Mouse (Mus musculus) skeletal muscle tissue, adult 2 months (tissue): Measurements from ENCODE around the gene Slc17a9.
"Not testable (repeated sequence)": the region's sequence is repeated elsewhere in the genome, so short reads cannot be mapped to it uniquely, and the experiment has no call there.

Experiments used
- DNase-seq: peaks from one replicate; pipeline ENCODE4 v3.0.0-alpha.2; 2012; ENCODE audit warnings: low read depth, low spot score

Slc17a9 gene

GRCm38 (mm10) chr2:180710276-180711155 is 14.5 kb upstream of the Slc17a9 start:
- DNase-seq: no peak

- DNase-seq: no peak
Measured at GRCm38 (mm10) chr2:180711527-180711926, 13.5 kb upstream of the Slc17a9 start.

GRCm38 (mm10) chr2:180712037-180712689 is 12.9 kb upstream of the Slc17a9 start:
- DNase-seq: no peak

GRCm38 (mm10) chr2:180722748-180723147 is 2.3 kb upstream of the Slc17a9 start:
- DNase-seq: not testable (repeated sequence)

GRCm38 (mm10) chr2:180723865-180724264 is 1.2 kb upstream of the Slc17a9 start:
- no peak for DNase-seq

GRCm38 (mm10) chr2:180725414-180725778 is 333 bp downstream of the Slc17a9 start:
- no peak for DNase-seq

GRCm38 (mm10) chr2:180725856-180726629 is 980 bp downstream of the Slc17a9 start:
- no peak for DNase-seq

- DNase-seq: peak; percentile 23
Measured at GRCm38 (mm10) chr2:180726658-180727442, 1.8 kb downstream of the Slc17a9 start.

- DNase-seq: no peak
Measured at GRCm38 (mm10) chr2:180727613-180728021, 2.6 kb downstream of the Slc17a9 start.

- no peak for DNase-seq
Measured at GRCm38 (mm10) chr2:180731036-180731435, 6.0 kb downstream of the Slc17a9 start.

GRCm38 (mm10) chr2:180731984-180732383 is 6.9 kb downstream of the Slc17a9 start:
- no peak for DNase-seq

- DNase-seq: no peak
Measured at GRCm38 (mm10) chr2:180735232-180735631, 10.2 kb downstream of the Slc17a9 start.

- DNase-seq: no peak
Measured at GRCm38 (mm10) chr2:180737984-180738383, 12.9 kb downstream of the Slc17a9 start.

GRCm38 (mm10) chr2:180740349-180740748 is 15.3 kb downstream of the Slc17a9 start:
- DNase-seq: no peak

- no peak for DNase-seq
Measured at GRCm38 (mm10) chr2:180741421-180741820, 16.4 kb downstream of the Slc17a9 start.

GRCm38 (mm10) chr2:180742820-180743219 is 17.8 kb downstream of the Slc17a9 start:
- no peak for DNase-seq

GRCm38 (mm10) chr2:180743321-180743720 is 18.3 kb downstream of the Slc17a9 start:
- no peak for DNase-seq

GRCm38 (mm10) chr2:180745248-180745927 is 20.3 kb downstream of the Slc17a9 start:
- peak; percentile 61 for DNase-seq

- no peak for DNase-seq
Measured at GRCm38 (mm10) chr2:180746569-180747192, 21.6 kb downstream of the Slc17a9 start.

GRCm38 (mm10) chr2:180748904-180749303 is 23.8 kb downstream of the Slc17a9 start:
- DNase-seq: no peak
